Mouse (Mus musculus) hindbrain, postnatal 0 days (tissue): ENCODE data around the gene Mrpl11. TPM values are rescaled to one million over a fixed set of nuclear protein-coding genes. Genes with fewer than 3 reads are reported as not detected.

ENCODE experiments used
- ATAC-seq: fragments of 200-750 bp; cut with Nextera tagmentation; 2 replicates; pipeline ENCODE4 v1.8.0; 2017; ENCODE audit warnings: mild to moderate bottlenecking, moderate TSS enrichment, moderate library complexity
- DNase-seq: peaks from one replicate; pipeline ENCODE4 v3.0.0-alpha.2; 2015; ENCODE audit warnings: low spot score
- H3K27ac ChIP-seq: fragments of 300-500 bp; sonication (generic); 2 replicates; pipeline ENCODE4 v1.5.1; 2014; ENCODE audit warnings: mild to moderate bottlenecking
- H3K27me3 ChIP-seq: fragments of 300-500 bp; sonication (generic); 2 replicates; pipeline ENCODE4 v1.6.1; 2014; ENCODE audit warnings: low read length, mixed read lengths; ENCODE audit not compliant: insufficient read depth
- H3K36me3 ChIP-seq: fragments of 300-500 bp; sonication (generic); 2 replicates; pipeline ENCODE4 v1.6.1; 2014; ENCODE audit warnings: low read length, mixed read lengths; ENCODE audit not compliant: insufficient read depth
- H3K4me1 ChIP-seq: fragments of 300-500 bp; sonication (generic); 2 replicates; pipeline ENCODE4 v1.6.1; 2014; ENCODE audit warnings: antibody characterized with exemption, low read length, mixed read lengths; ENCODE audit not compliant: insufficient read depth
- H3K4me2 ChIP-seq: fragments of 300-500 bp; sonication (generic); 2 replicates; pipeline ENCODE4 v1.6.1; 2014; ENCODE audit warnings: low read depth, mild to moderate bottlenecking, low read length, moderate library complexity, mixed read lengths
- H3K4me3 ChIP-seq: fragments of 300-500 bp; sonication (generic); 2 replicates; pipeline ENCODE4 v1.5.1; 2014; ENCODE audit warnings: low read length
- H3K9ac ChIP-seq: fragments of 300-500 bp; sonication (generic); replicated peaks from 2 replicates; pipeline ENCODE4 v1.6.1; 2014; ENCODE audit warnings: mild to moderate bottlenecking, low read length, moderate library complexity, mixed read lengths
- H3K9me3 ChIP-seq: fragments of 300-500 bp; sonication (generic); 2 replicates; pipeline ENCODE4 v1.6.1; 2016; ENCODE audit warnings: low read length, mixed read lengths
- CTCF ChIP-seq: IDR thresholded peaks from 2 replicates; pipeline ENCODE4 v1.5.1; 2016; ENCODE audit warnings: antibody characterized with exemption, control low read depth, low read depth
- WGBS: fragments of 180-500 bp; shearing (Covaris S2); extraction: QIAGEN DNeasy Blood & Tissue Kit; methylation state at CpG from one replicate; pipeline ENCODE4 v1.1.7; 2014; 5-methylcytosine and 5-hydroxymethylcytosine counted together
- polyA plus RNA-seq: library from polyadenylated mRNA; unstranded; fragments of >200 nt; fragmentation: Nextera tagmentation; extraction: Ambion mirVana; gene quantifications from 2 replicates; pipeline ENCODE4 v1.2.1, GENCODE M21; 2015
- total RNA-seq: library from RNA; depleted of rRNA; stranded (reverse); fragments of >200 nt; gene quantifications from 2 replicates; pipeline ENCODE4 v1.2.3, GENCODE M21; 2014; rRNA removed

The Mrpl11 gene
- 83.5 and 90.4 TPM in 2 replicates for total RNA-seq
- polyA plus RNA-seq: 138 and 139 TPM in 2 replicates

DNA sequence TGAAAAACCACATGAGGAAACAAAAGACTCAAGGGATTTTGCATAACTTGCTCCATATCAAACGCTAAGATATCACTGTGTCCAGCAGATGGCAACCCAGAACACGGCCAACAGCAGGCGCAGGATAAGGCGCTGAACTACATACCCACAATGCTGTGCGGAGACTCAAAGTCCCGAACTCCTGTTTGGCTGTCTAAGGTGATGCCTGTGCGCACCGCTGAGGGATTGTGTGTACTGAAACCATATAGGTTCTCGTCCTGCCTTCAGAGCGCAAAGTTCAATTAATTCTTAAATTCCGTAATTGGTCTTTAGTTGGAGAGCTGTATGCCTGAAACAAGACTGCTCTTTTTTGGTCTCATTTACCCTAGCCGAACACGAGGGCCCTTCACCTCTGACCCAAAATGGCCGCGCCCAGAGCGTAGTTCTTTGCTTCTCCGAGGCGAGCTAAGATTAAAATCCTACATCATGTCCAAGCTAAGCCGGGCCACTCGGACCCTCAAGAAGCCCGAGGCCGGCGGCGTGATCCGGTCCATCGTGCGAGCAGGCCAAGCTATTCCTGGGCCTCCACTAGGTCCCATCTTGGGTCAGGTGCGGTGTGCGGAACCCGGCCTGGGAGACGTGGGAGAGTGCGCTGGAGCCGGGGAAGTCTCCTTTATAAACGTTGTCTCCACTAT, at the start of gene Mrpl11:
TSS of gene Mrpl11 (plus strand) at position 220 of the 674 bp plus-strand sequence.
- ATAC-seq: peak; percentile 97
- peak; percentile 92 for TF ChIP-seq CTCF
- Histone ChIP-seq H3K4me1 (peaks cover 5% of the 10 kb centered on the region; the same call in 1 of the 2 replicates), H3K4me3 (peak within 1 kb of the TSS; percentile 74), H3K36me3 (peaks cover 13% of the 10 kb centered on the region; the same call in 1 of the 2 replicates), H3K9ac (peak within 1 kb of the TSS; percentile 63), H3K27ac (peak within 1 kb of the TSS; percentile 82), H3K9me3 (no peaks in the 10 kb centered on the region), H3K4me2 (peak within 1 kb of the TSS; percentile 68), H3K27me3 (no peaks in the 10 kb centered on the region)
- under 1% methylated on average over 34 of the region's 34 CpGs for WGBS
- DNase-seq: peak; percentile 97

DNA sequence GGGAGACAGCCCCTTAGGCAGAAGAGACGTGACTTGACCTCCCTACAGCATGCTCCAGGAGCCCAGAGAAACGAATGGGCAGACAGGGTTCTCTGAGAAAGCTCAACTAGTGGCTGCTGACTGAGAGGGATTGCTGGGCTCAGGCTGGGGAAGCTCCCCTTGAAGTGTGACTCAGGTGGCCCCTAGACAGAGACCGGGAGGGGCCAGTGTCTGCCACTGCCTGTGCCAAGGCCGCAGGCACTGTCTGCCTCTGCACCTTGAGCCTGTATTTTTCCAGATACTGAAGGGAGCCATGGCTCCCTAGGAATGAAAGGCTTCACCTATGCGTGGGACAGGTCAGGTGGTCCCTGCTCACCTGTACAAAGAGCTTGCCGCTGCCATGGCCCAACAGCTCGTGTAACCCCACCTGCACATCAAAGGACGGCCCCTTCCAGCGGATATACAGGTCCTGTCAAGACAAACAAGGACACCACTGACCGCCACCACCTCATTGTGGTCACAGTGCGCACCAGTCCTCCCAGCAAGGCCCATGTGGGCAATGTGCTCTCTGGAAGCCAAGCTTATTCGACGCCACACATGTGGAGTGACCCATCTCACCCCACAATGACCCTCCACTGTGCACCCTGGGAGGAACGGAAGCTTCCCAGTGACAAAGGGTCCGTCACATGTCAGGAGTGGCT, 45.9 kb upstream of the Mrpl11 start:
- Histone ChIP-seq H3K27ac (no peak overlapping the region), H3K9ac (no peak overlapping the region), H3K4me2 (no peak overlapping the region), H3K4me3 (no peak overlapping the region), H3K9me3 (no peaks in the 10 kb centered on the region), H3K36me3 (peaks cover 66% of the 10 kb centered on the region), H3K27me3 (no peaks in the 10 kb centered on the region), H3K4me1 (no peaks in the 10 kb centered on the region)
- no peak for DNase-seq
- TF ChIP-seq CTCF: no peak
- WGBS: 81% methylated on average over 15 of the region's 15 CpGs
- no peak for ATAC-seq

DNA sequence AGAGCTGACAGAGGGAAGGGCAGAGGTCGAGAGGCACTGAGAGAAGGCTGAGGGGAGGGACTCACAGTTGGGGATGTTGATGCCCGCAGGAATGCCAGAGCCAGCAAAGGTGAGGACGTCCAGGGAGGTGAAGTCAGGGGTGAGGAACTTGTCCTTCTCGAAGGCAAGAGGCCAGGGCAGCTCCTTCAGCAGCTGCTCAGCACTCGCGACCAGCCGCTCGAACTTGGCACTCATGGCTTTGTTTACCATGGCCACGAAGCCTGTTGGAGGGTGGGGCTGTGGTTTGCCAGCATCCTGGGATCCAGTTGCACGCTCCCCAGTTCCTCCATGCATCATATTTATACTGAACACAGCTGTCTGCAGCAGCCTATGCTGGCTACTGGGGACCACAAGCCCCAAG, 45.1 kb upstream of the Mrpl11 start:
- 81% methylated on average over 10 of the region's 10 CpGs for WGBS
- no peak for ATAC-seq

DNA sequence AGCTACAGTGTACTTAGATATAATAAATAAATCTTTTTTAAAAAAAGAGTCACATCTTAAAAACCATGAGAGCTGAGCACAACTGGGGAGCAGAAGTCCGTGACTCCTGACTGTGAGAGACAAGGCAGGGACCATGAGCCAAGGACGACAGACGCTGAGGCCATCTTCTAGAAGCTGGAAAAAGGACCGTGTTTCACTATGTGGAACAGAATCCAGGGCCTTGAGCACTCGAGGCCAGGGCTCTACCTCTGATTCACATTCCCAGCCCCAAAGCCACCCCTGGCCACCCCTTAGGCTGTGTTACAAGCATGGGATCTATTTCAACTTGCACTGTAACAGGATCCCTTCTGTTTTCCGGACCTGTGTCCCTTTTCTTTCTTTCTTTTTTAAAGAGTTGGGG, 42.3 kb upstream of the Mrpl11 start:
- ATAC-seq (no peak), DNase-seq (no peak)
- Histone ChIP-seq H3K4me3 (no peak overlapping the region), H3K9me3 (no peaks in the 10 kb centered on the region), H3K4me1 (no peaks in the 10 kb centered on the region), H3K27ac (no peak overlapping the region), H3K4me2 (no peak overlapping the region), H3K36me3 (peaks cover 71% of the 10 kb centered on the region), H3K27me3 (no peaks in the 10 kb centered on the region), H3K9ac (no peak overlapping the region)
- no peak for TF ChIP-seq CTCF
- 88% methylated on average over 6 of the region's 6 CpGs for WGBS

More for the DNA sequence above, 45.1 kb upstream of the Mrpl11 start:
- DNase-seq: no peak
- no peaks in the 10 kb centered on the region for H3K27me3 ChIP-seq
- H3K27ac ChIP-seq: no peak overlapping the region
- H3K4me3 ChIP-seq: no peak overlapping the region
- no peaks in the 10 kb centered on the region for H3K4me1 ChIP-seq
- H3K36me3 ChIP-seq: peaks cover 73% of the 10 kb centered on the region
- H3K9ac ChIP-seq: no peak overlapping the region
- no peak overlapping the region for H3K4me2 ChIP-seq
- TF ChIP-seq CTCF: no peak
- H3K9me3 ChIP-seq: no peaks in the 10 kb centered on the region

DNA sequence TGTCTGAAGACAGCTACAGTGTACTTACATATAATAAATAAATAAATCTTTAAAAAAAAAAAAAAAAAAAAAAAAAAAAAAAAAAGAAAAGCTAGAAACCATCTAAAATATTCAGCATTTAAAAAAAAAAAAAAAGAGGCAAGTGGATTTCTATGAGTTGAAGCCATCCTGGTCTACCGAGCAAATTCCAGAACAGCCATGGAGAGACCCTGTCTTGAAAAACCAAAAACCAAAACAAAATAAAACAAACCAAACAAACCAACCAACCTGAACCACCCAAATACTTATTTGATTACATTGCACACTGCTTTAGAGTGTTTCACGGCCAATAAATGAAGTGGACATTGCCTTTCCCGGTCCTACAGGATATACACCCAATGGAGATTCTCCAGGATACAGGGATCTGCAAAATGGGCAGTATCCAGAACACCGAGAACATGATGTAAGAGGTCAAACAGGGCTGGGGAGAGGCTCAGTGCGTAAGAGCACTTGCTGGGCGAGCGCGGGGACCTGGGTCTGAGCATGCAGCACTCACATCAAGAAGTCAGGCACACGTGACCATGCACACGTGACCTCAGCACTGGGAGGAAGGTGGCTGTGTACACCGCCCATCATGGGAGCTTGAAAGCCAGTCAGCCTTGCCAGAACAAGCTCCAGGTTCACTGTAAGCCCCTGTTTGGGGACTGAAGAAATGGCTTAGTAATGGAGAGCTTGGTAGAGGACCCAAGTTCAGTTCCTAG, 36.7 kb upstream of the Mrpl11 start:
- Histone ChIP-seq H3K27ac (no peak overlapping the region), H3K27me3 (no peaks in the 10 kb centered on the region), H3K36me3 (peaks cover 32% of the 10 kb centered on the region), H3K4me1 (peaks cover 11% of the 10 kb centered on the region; the same call in 1 of the 2 replicates), H3K9ac (no peak overlapping the region), H3K9me3 (no peaks in the 10 kb centered on the region), H3K4me2 (no peak overlapping the region), H3K4me3 (no peak overlapping the region)
- DNase-seq (no peak), ATAC-seq (no peak)
- WGBS: 97% methylated on average over 11 of the region's 11 CpGs
- TF ChIP-seq CTCF: no peak

DNA sequence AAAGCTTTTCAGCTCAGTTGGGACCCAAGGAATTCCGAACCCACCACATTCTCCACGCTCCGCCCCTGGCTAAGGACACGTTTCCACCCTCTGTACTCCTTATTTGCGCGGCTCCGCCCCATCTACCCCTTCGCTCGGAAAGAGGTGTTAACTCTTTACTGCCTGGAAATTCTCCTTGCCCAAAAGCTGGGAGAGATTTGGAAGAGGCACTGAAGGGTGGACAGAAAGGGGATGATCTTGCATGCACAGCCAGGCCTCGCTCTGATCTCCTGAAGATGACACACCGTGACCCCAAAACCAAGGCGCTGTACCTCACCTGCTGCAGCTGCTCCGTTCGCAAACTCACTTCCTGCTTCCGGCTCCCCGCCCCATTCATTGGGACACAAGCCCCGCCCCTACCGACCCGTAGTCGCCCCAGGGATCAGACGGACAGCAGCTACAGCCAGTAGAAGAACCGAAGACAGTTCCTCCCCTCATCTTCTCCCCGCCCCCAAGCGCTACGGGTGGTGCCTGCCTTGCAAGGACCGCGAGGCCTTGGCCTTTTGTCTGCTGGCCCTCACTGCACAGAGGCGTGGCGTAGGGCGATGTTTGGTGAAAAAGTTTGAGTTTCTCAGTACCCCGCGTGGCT, 33.9 kb upstream of the Mrpl11 start, which contains the start of gene Dpp3:
TSS of gene Dpp3 (minus strand) at position 384 of the 628 bp plus-strand sequence.
- WGBS: 0% methylated on average over 32 of the region's 32 CpGs
- peak within 1 kb of the TSS; percentile 63 for H3K4me3 ChIP-seq
- H3K27me3 ChIP-seq: no peaks in the 10 kb centered on the region
- H3K27ac ChIP-seq: peak within 1 kb of the TSS; percentile 78
- peaks cover 5% of the 10 kb centered on the region for H3K36me3 ChIP-seq
- H3K4me2 ChIP-seq: peak within 1 kb of the TSS; percentile 67
- peak within 1 kb of the TSS; percentile 57 for H3K9ac ChIP-seq
- no peaks in the 10 kb centered on the region for H3K9me3 ChIP-seq
- peak; percentile 97 for ATAC-seq
- no peak for TF ChIP-seq CTCF
- peaks cover 11% of the 10 kb centered on the region; the same call in 1 of the 2 replicates for H3K4me1 ChIP-seq
- peak; percentile 98 for DNase-seq
